Mouse (Mus musculus) CH12.LX (cell line): Measurements from ENCODE around the gene Olfr1410. TPM values are rescaled to one million over a fixed set of nuclear protein-coding genes. Genes with fewer than 3 reads are reported as not detected.

Source experiments
- DNase-seq: peaks from one replicate; pipeline ENCODE4 v3.0.0-alpha.2; 2013; ENCODE audit errors: extremely low read depth
- H3K27ac ChIP-seq: 2 replicates; pipeline ENCODE4 v1.5.1; 2012; ENCODE audit warnings: low read depth, mild to moderate bottlenecking, control low read depth, moderate library complexity; ENCODE audit not compliant: insufficient read depth
- H3K27me3 ChIP-seq: replicated peaks from 2 replicates; pipeline ENCODE3; 2012; ENCODE audit warnings: inconsistent platforms
- H3K36me3 ChIP-seq, 2 experiments: replicated peaks in 1 of 2; 2 replicates each; pipeline versions ENCODE3 to v1.6.1; 2012; ENCODE audit warnings: inconsistent platforms in 1 of 2, low read length in 1 of 2, mild to moderate bottlenecking in 1 of 2, mixed read lengths in 1 of 2, moderate library complexity in 1 of 2; ENCODE audit not compliant: control insufficient read depth in 1 of 2, insufficient read depth in 1 of 2
- H3K4me1 ChIP-seq, 2 experiments: 2 replicates each; pipeline ENCODE4 v1.6.1; 2012; ENCODE audit warnings: inconsistent platforms in 1 of 2, moderate library complexity in 1 of 2; ENCODE audit not compliant: insufficient read depth in 2 of 2, control insufficient read depth in 1 of 2
- H3K4me2 ChIP-seq: 2 replicates; pipeline ENCODE4 v1.6.1; 2012; ENCODE audit warnings: low read depth, mild to moderate bottlenecking, control low read depth; ENCODE audit not compliant: poor library complexity, insufficient read depth, severe bottlenecking
- H3K4me3 ChIP-seq, 3 experiments: fragments of 150-350 bp in 1 of 3; sonication (generic) in 1 of 3; replicated peaks in 1 of 3; 2 replicates each; pipeline versions ENCODE3 to v1.5.1; 2011 to 2012; ENCODE audit warnings: low read depth in 2 of 3, low read length in 2 of 3, mild to moderate bottlenecking in 2 of 3, moderate library complexity in 2 of 3, control low read depth in 1 of 3, improper control_type of control experiment in 1 of 3, inconsistent platforms in 1 of 3, mixed read lengths in 1 of 3; ENCODE audit not compliant: poor library complexity in 1 of 3
- H3K79me2 ChIP-seq: replicated peaks from 2 replicates; pipeline ENCODE4 v1.6.1; 2012; ENCODE audit warnings: mild to moderate bottlenecking, moderate library complexity; ENCODE audit not compliant: control insufficient read depth, poor library complexity, insufficient read depth, severe bottlenecking; ENCODE audit errors: extremely low read depth
- H3K9ac ChIP-seq: 2 replicates; pipeline ENCODE4 v1.6.1; 2012; ENCODE audit warnings: low read depth, mild to moderate bottlenecking, control low read depth, moderate library complexity; ENCODE audit not compliant: insufficient read depth
- H3K9me3 ChIP-seq: replicated peaks from 2 replicates; pipeline ENCODE3; 2012; ENCODE audit warnings: low read length, inconsistent platforms, mixed read lengths
- CTCF ChIP-seq, 2 experiments: IDR thresholded peaks in 1 of 2; conservative IDR thresholded peaks in 1 of 2; 2 replicates each; pipeline ENCODE4 v1.5.1; 2011 to 2012; ENCODE audit warnings: low read depth in 2 of 2, low read length in 2 of 2, improper control_type of control experiment in 1 of 2, inconsistent platforms in 1 of 2, mild to moderate bottlenecking in 1 of 2, moderate library complexity in 1 of 2
- ELF1 ChIP-seq: IDR thresholded peaks from 2 replicates; pipeline ENCODE4 v1.6.1; 2014; ENCODE audit warnings: low read depth, mild to moderate bottlenecking, inconsistent platforms, low read length, improper control_type of control experiment
- EP300 ChIP-seq: IDR thresholded peaks from 2 replicates; pipeline ENCODE4 v1.6.1; 2011; ENCODE audit warnings: low read length, improper control_type of control experiment
- JUN ChIP-seq: IDR thresholded peaks from 2 replicates; pipeline ENCODE4 v1.6.1; 2011; ENCODE audit warnings: low read depth, mild to moderate bottlenecking, low read length, improper control_type of control experiment, moderate library complexity; ENCODE audit not compliant: insufficient read depth
- JUND ChIP-seq: conservative IDR thresholded peaks from 2 replicates; pipeline ENCODE4 v1.6.1; 2011; ENCODE audit warnings: low read depth, low read length, improper control_type of control experiment
- MAFK ChIP-seq: IDR thresholded peaks from 2 replicates; pipeline ENCODE4 v1.6.1; 2011; ENCODE audit warnings: low read length, improper control_type of control experiment; ENCODE audit not compliant: insufficient replicate concordance
- MAX ChIP-seq: IDR thresholded peaks from 2 replicates; pipeline ENCODE4 v1.6.1; 2011; ENCODE audit warnings: low read length, improper control_type of control experiment
- MXI1 ChIP-seq: IDR thresholded peaks from 2 replicates; pipeline ENCODE4 v1.6.1; 2011; ENCODE audit warnings: mild to moderate bottlenecking, low read depth, low read length, improper control_type of control experiment
- MYC ChIP-seq: IDR thresholded peaks from 2 replicates; pipeline ENCODE4 v1.6.1; 2011; ENCODE audit warnings: low read depth, mild to moderate bottlenecking, improper control_type of control experiment, low read length
- NELFE ChIP-seq: IDR thresholded peaks from 2 replicates; pipeline ENCODE4 v1.6.1; 2011; ENCODE audit warnings: low read depth, low read length, improper control_type of control experiment
- PAX5 ChIP-seq: IDR thresholded peaks from 2 replicates; pipeline ENCODE4 v1.6.1; 2012; ENCODE audit warnings: low read length, inconsistent platforms, mixed read lengths
- POLR2A ChIP-seq: IDR thresholded peaks from 2 replicates; pipeline ENCODE4 v1.6.1; 2011; ENCODE audit warnings: low read depth, mild to moderate bottlenecking, improper control_type of control experiment, low read length
- POLR2AphosphoS2 ChIP-seq: IDR thresholded peaks from 2 replicates; pipeline ENCODE4 v1.6.1; 2011; ENCODE audit warnings: low read depth, low read length, improper control_type of control experiment
- RAD21 ChIP-seq: IDR thresholded peaks from 2 replicates; pipeline ENCODE4 v1.6.1; 2011; ENCODE audit warnings: low read depth, mild to moderate bottlenecking, low read length, improper control_type of control experiment, moderate library complexity
- USF1 ChIP-seq: IDR thresholded peaks from 2 replicates; pipeline ENCODE4 v1.6.1; 2014; ENCODE audit warnings: low read depth, mild to moderate bottlenecking, inconsistent platforms, low read length, improper control_type of control experiment
- dilution Hi-C: fragments of 300-500 bp; cut with MboI; formaldehyde crosslinking; loops from 2 replicates; pipeline ENCODE4 v1.14.3; 2020; ENCODE audit warnings: low sequenced_read_pairs; ENCODE audit not compliant: extremely low pct_unique_long_range_greater_than_20kb, extremely low pct_ligation_motif_present
- in situ Hi-C: fragments of 300-500 bp; cut with MboI; formaldehyde crosslinking; loops from 3 replicates; pipeline ENCODE4 v1.14.3; 2019; ENCODE audit warnings: low sequenced_read_pairs, low pct_ligation_motif_present, low pct_unique_long_range_greater_than_20kb, mixed read lengths
- polyA plus RNA-seq: library from polyadenylated mRNA; unstranded; fragments of >175 nt; gene quantifications from 2 replicates; pipeline ENCODE4 v1.2.1, GENCODE M21; 2012; ENCODE audit warnings: low read depth; ENCODE audit not compliant: insufficient read length
- total RNA-seq, 2 experiments: library from RNA; depleted of rRNA; stranded (reverse); fragments of 300-350 nt in 1 of 2; fragments of >200 nt in 1 of 2; gene quantifications; 2 replicates each; pipeline ENCODE4 v1.2.3; 2012 to 2014

Gene Olfr1410
- total and polyA plus RNA-seq, 3 experiments = 0.08 TPM; not detected in 2

- no peak for DNase-seq
- H3K36me3 ChIP-seq = peaks cover 12 to 25% of the 10 kb centered on the region in 2 experiments
These were observed 26.6 kb downstream of the Olfr1410 start for GRCm38 (mm10) chr1:92632196-92632595.

DNA sequence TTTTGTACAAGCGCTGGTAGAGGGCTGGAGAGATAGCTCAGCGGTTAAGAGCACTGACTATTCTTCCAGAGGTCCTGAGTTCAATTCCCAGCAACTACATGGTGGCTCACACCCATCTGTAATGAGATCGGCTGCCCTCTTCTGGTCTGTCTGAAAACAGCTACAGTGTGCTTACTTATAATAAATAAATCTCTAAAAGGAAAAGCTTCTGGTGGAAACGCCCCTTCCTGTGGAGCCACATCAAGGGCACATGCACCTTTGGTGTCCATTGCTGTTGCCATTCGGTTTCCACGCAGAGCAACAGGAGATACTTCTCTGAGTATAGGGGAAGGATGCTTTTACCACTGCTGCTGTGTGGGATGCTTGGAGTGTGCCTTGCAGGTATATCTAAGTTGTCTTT, 27.4 kb downstream of the Olfr1410 start:
- DNase-seq = peak; percentile 35
- no peaks in the 10 kb centered on the region for H3K9me3 ChIP-seq
- in situ Hi-C loops = no loop called here
- TF ChIP-seq JUND (no peak), CTCF (conservative IDR thresholded peaks at IDR 0.05 in 1 of 2, IDR thresholded peaks at IDR 0.05 in 1 of 2; ENCODE audit: low read depth in 2 of 2, low read length in 2 of 2) (peak in 1 of 2 experiments; percentile 41; a peak in 1 of 4 replicates), POLR2AphosphoS2 (no peak), ELF1 (no peak)
- no peak overlapping the region for H3K9ac ChIP-seq
- peaks cover 18 to 33% of the 10 kb centered on the region in 2 experiments for H3K36me3 ChIP-seq
- H3K27ac ChIP-seq = no peak overlapping the region
- dilution Hi-C loops = no loop called here
- H3K4me2 ChIP-seq = no peak overlapping the region
- no peak overlapping the region for H3K4me3 ChIP-seq
- H3K27me3 ChIP-seq = peaks cover 24% of the 10 kb centered on the region
- H3K4me1 ChIP-seq = no peaks in the 10 kb centered on the region
- H3K79me2 ChIP-seq = no peaks in the 10 kb centered on the region; the same call in 1 of the 2 replicates

More at GRCm38 (mm10) chr1:92632196-92632595, 26.6 kb downstream of the Olfr1410 start:
- peaks cover 29% of the 10 kb centered on the region for H3K27me3 ChIP-seq
- H3K4me1 ChIP-seq = no peaks in the 10 kb centered on the region
- H3K4me3 ChIP-seq = no peak overlapping the region
- no peak overlapping the region for H3K9ac ChIP-seq
- no peak overlapping the region for H3K4me2 ChIP-seq
- no peak for TF ChIP-seq POLR2A
- no peak for TF ChIP-seq MYC
- no peak for TF ChIP-seq EP300
- no peak for TF ChIP-seq JUN
- no peak for TF ChIP-seq NELFE
- TF ChIP-seq MXI1 = no peak
- in situ Hi-C loops = no loop called here
- H3K79me2 ChIP-seq = no peaks in the 10 kb centered on the region; the same call in 1 of the 2 replicates
- no peaks in the 10 kb centered on the region for H3K9me3 ChIP-seq
- dilution Hi-C loops = no loop called here
- H3K27ac ChIP-seq = no peak overlapping the region

GRCm38 (mm10) chr1:92633726-92634125, 28.1 kb downstream of the Olfr1410 start:
- Histone ChIP-seq H3K4me1 (no peaks in the 10 kb centered on the region), H3K79me2 (no peaks in the 10 kb centered on the region), H3K9ac (no peak overlapping the region), H3K36me3 (peaks cover 26 to 40% of the 10 kb centered on the region in 2 experiments), H3K9me3 (no peaks in the 10 kb centered on the region), H3K4me2 (no peak overlapping the region), H3K27ac (no peak overlapping the region), H3K4me3 (no peak overlapping the region)
- dilution Hi-C loops = no loop called here
- in situ Hi-C loops = no loop called here
- TF ChIP-seq MAFK (no peak), PAX5 (no peak), NELFE (no peak), MYC (no peak), EP300 (no peak), MAX (no peak), USF1 (no peak), RAD21 (no peak), ELF1 (no peak)
- TF ChIP-seq, all 38 proteins: peak for 0
- H3K27me3 ChIP-seq = peaks cover 20% of the 10 kb centered on the region
- no peak for DNase-seq
